Mouse (Mus musculus): ENCODE measurements around the gene Arid3b. TPM values are rescaled to one million over a fixed set of nuclear protein-coding genes. Genes with fewer than 3 reads are reported as not detected.

Gene Arid3b
- total RNA-seq, 1 experiment: 23.4 TPM

DNA sequence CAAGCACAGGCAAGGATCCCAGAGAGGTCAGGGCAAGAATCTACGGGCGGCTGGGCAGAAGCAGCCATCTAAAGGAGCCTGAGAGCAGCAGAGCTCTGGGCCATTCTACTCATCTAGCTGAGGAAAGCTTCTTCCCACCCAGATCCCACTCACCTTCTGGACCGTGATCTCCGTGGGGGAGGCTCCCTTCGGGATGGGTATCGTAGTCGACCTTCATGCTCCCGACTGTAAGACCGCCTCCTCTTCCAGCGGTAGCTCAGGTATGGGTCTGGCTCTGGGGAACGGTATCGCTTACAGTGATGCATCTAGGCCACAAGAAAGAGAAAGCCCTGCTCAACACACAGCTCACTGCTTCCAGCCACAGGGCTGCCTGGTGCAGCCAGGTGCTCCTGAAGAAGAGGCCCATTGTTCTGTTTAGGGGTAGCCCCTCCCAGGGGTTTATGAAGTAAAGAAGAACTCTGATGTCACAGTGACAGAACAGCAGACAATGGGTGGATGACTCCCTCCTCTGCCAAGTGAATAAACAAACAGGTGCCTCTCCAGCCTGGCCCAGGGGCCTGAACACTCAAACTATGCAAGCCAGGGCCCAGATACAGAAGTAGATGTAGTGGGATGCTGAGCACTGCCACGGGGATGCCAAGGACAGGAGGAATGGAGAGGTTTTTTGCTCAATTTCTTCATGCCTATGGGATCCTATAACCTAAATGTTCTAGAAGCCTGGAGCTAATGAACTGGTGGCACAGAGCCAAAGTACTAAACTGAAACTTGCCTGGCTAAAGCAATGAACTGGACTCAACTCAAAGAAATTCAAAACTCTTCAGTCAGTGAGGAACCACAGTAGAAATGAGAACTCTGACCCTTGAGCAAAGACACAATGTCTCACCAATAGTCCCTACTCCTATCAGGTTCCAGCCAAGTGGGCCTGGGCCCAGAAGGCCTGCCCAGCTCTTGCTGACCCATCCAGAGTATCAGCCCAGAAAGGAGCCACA lies 74.7 kb downstream of the Arid3b start:
- in situ Hi-C loops (cut with MboI; ENCODE audit: low sequenced_read_pairs in 2 of 2, unreplicated experiment in 2 of 2): no loop called here
- DNase-seq (ENCODE audit: low read depth, low spot score): no peak
- no peak overlapping the region for H3K4me3 ChIP-seq (ENCODE audit: insufficient read depth in 1 of 2, low read depth in 1 of 2, low read length in 2 of 2, poor library complexity in 1 of 2, severe bottlenecking in 1 of 2)
- H3K4me1 ChIP-seq (ENCODE audit: control insufficient read depth in 2 of 2, insufficient read depth in 2 of 2, low read length in 2 of 2, poor library complexity in 1 of 2): peaks cover 0 to 12% of the 10 kb centered on the region in 2 experiments; a peak in 3 of 4 replicates
- no peak overlapping the region for H3K27ac ChIP-seq (ENCODE audit: insufficient read depth, low read depth, low read length, poor library complexity, severe bottlenecking)
- no peaks in the 10 kb centered on the region for H3K9me3 ChIP-seq (ENCODE audit: control insufficient read depth, insufficient read depth, low read depth, low read length)
- TF ChIP-seq ZNF384 (IDR thresholded peaks at IDR 0.05; ENCODE audit: low read depth, low read length) (no peak), HCFC1 (IDR thresholded peaks at IDR 0.05; ENCODE audit: borderline replicate concordance, insufficient read depth, low read length) (no peak), ZC3H11A (IDR thresholded peaks at IDR 0.05; ENCODE audit: borderline replicate concordance, low read depth, low read length) (no peak), MAFK (IDR thresholded peaks at IDR 0.05; ENCODE audit: insufficient read depth, low read depth, low read length) (no peak), CHD2 (IDR thresholded peaks at IDR 0.05; ENCODE audit: low read depth, low read length) (no peak)
- H3K9ac ChIP-seq (ENCODE audit: insufficient read depth, low read depth, low read length, poor library complexity, severe bottlenecking): no peak overlapping the region
- H3K36me3 ChIP-seq (ENCODE audit: control insufficient read depth, insufficient read depth, low read length, poor library complexity, severe bottlenecking): peaks cover 29% of the 10 kb centered on the region

DNA sequence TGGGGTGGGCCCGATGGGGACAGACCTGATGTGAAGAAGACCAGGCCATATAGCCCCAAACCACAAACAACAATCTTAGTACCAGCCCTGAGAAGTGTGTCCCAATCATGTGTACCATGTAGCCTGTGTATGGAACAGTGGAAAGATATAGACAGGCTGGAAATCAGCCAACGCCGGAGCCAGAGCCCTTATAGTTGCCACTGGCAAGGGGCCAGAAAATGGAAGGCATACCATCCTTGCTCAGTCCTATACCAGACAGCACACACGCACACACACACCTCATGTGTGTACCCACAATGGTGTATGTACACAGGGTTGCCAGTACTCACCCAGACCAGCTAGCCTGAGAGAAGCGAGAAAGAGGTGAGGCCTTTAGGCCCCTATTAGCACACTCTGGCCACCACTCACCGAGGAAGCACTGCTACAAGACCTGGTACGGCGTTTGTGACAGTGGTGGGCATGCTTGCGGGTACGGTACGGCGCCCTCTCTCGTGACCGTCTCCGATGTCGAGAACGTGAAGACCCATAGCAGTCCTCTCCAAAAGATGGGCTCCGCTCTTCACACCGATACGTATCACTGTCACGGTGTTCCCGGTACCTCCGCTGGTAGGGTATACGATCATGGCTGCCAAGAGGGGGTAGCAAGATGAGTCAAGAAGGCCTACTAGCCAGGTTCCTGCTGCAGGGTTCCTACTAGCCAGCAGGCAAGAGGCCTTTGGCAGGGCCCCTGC lies 76.0 kb downstream of the Arid3b start:
- Histone ChIP-seq H3K36me3 (ENCODE audit: control insufficient read depth, insufficient read depth, low read length, poor library complexity, severe bottlenecking) (peaks cover 35% of the 10 kb centered on the region), H3K4me3 (ENCODE audit: insufficient read depth in 1 of 2, low read depth in 1 of 2, low read length in 2 of 2, poor library complexity in 1 of 2, severe bottlenecking in 1 of 2) (no peak overlapping the region), H3K9ac (ENCODE audit: insufficient read depth, low read depth, low read length, poor library complexity, severe bottlenecking) (no peak overlapping the region), H3K4me1 (ENCODE audit: control insufficient read depth in 2 of 2, insufficient read depth in 2 of 2, low read length in 2 of 2, poor library complexity in 1 of 2) (peaks cover 0 to 5% of the 10 kb centered on the region in 2 experiments; a peak in 3 of 4 replicates), H3K27ac (ENCODE audit: insufficient read depth, low read depth, low read length, poor library complexity, severe bottlenecking) (no peak overlapping the region), H3K9me3 (ENCODE audit: control insufficient read depth, insufficient read depth, low read depth, low read length) (no peaks in the 10 kb centered on the region)
- in situ Hi-C loops (cut with MboI; ENCODE audit: low sequenced_read_pairs in 2 of 2, unreplicated experiment in 2 of 2): no loop called here
- DNase-seq (ENCODE audit: low read depth, low spot score): no peak
- TF ChIP-seq HCFC1 (IDR thresholded peaks at IDR 0.05; ENCODE audit: borderline replicate concordance, insufficient read depth, low read length) (no peak), ZC3H11A (IDR thresholded peaks at IDR 0.05; ENCODE audit: borderline replicate concordance, low read depth, low read length) (no peak), MAFK (IDR thresholded peaks at IDR 0.05; ENCODE audit: insufficient read depth, low read depth, low read length) (no peak), CHD2 (IDR thresholded peaks at IDR 0.05; ENCODE audit: low read depth, low read length) (no peak), ZNF384 (IDR thresholded peaks at IDR 0.05; ENCODE audit: low read depth, low read length) (no peak)

DNA sequence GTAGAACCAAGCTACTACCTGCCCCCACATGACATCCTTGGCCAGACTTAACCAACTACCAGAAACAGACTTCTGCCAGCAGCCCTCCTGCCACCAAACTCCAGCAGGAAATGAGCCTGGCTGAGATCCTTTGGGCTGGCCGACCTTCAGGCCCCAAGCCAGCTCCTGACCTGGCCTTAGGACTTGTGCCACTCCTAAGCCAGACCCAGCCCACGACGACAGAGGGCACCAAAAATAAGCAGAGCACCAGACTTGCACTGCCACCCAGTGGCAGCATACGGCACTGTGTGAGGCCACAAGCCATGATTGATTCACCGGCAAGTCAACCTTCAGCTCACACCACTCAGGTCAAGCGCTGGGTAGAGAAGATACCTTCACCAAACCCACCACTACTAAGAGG lies 77.3 kb downstream of the Arid3b start:
- no peak overlapping the region for H3K27ac ChIP-seq (ENCODE audit: insufficient read depth, low read depth, low read length, poor library complexity, severe bottlenecking)

DNA sequence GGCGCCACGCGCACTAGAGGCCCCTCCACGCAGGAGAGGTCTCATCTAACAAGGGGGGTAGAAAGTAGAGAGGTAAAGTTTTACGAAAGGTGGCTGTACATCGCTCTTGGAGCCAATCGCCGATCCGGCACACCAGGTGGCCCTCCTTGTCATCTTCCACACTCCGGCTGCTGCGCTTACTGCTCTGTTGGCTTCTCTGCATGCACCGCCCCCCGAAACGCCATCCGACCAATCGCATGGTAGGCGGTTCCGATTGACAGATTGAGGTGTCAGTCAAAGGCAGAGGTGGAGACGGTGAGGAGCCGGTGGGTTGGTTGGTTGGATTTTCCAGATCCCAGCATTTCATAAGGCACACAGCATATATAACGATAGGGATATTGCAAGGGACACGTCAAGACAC lies 78.1 kb downstream of the Arid3b start:
- in situ Hi-C loops (cut with MboI; ENCODE audit: low sequenced_read_pairs in 2 of 2, unreplicated experiment in 2 of 2): no loop called here
- peak; percentile 69 for DNase-seq (ENCODE audit: low read depth, low spot score)
- peaks cover 0 to 5% of the 10 kb centered on the region in 2 experiments; a peak in 3 of 4 replicates for H3K4me1 ChIP-seq (ENCODE audit: control insufficient read depth in 2 of 2, insufficient read depth in 2 of 2, low read length in 2 of 2, poor library complexity in 1 of 2)
- H3K9me3 ChIP-seq (ENCODE audit: control insufficient read depth, insufficient read depth, low read depth, low read length): no peaks in the 10 kb centered on the region
- H3K36me3 ChIP-seq (ENCODE audit: control insufficient read depth, insufficient read depth, low read length, poor library complexity, severe bottlenecking): peaks cover 52% of the 10 kb centered on the region
- no peak overlapping the region for H3K27ac ChIP-seq (ENCODE audit: insufficient read depth, low read depth, low read length, poor library complexity, severe bottlenecking)
- peak; percentile 36; the same call in 1 of the 2 replicates for TF ChIP-seq HCFC1 (IDR thresholded peaks at IDR 0.05; ENCODE audit: borderline replicate concordance, insufficient read depth, low read length)
- TF ChIP-seq MAFK (IDR thresholded peaks at IDR 0.05; ENCODE audit: insufficient read depth, low read depth, low read length): no peak
- no peak for TF ChIP-seq ZNF384 (IDR thresholded peaks at IDR 0.05; ENCODE audit: low read depth, low read length)
- TF ChIP-seq ZC3H11A (IDR thresholded peaks at IDR 0.05; ENCODE audit: borderline replicate concordance, low read depth, low read length): no peak
- TF ChIP-seq CHD2 (IDR thresholded peaks at IDR 0.05; ENCODE audit: low read depth, low read length): peak; percentile 52; the same call in 1 of the 2 replicates
- H3K9ac ChIP-seq (ENCODE audit: insufficient read depth, low read depth, low read length, poor library complexity, severe bottlenecking): no peak overlapping the region
- H3K4me3 ChIP-seq (ENCODE audit: insufficient read depth in 1 of 2, low read depth in 1 of 2, low read length in 2 of 2, poor library complexity in 1 of 2, severe bottlenecking in 1 of 2): 0 out of 4 replicates have a peak overlapping the region, but pooled peaks of 1 of the 2 experiments have one; percentile 13

More for the DNA sequence above, 77.3 kb downstream of the Arid3b start:
- DNase-seq (ENCODE audit: low read depth, low spot score): peak; percentile 68
- H3K4me3 ChIP-seq (ENCODE audit: insufficient read depth in 1 of 2, low read depth in 1 of 2, low read length in 2 of 2, poor library complexity in 1 of 2, severe bottlenecking in 1 of 2): no peak overlapping the region
- in situ Hi-C loops (cut with MboI; ENCODE audit: low sequenced_read_pairs in 2 of 2, unreplicated experiment in 2 of 2): no loop called here
- H3K9ac ChIP-seq (ENCODE audit: insufficient read depth, low read depth, low read length, poor library complexity, severe bottlenecking): no peak overlapping the region
- peaks cover 0 to 5% of the 10 kb centered on the region in 2 experiments; a peak in 3 of 4 replicates for H3K4me1 ChIP-seq (ENCODE audit: control insufficient read depth in 2 of 2, insufficient read depth in 2 of 2, low read length in 2 of 2, poor library complexity in 1 of 2)
- peaks cover 46% of the 10 kb centered on the region for H3K36me3 ChIP-seq (ENCODE audit: control insufficient read depth, insufficient read depth, low read length, poor library complexity, severe bottlenecking)
- TF ChIP-seq ZNF384 (IDR thresholded peaks at IDR 0.05; ENCODE audit: low read depth, low read length) (no peak), CHD2 (IDR thresholded peaks at IDR 0.05; ENCODE audit: low read depth, low read length) (no peak), MAFK (IDR thresholded peaks at IDR 0.05; ENCODE audit: insufficient read depth, low read depth, low read length) (no peak), HCFC1 (IDR thresholded peaks at IDR 0.05; ENCODE audit: borderline replicate concordance, insufficient read depth, low read length) (no peak), ZC3H11A (IDR thresholded peaks at IDR 0.05; ENCODE audit: borderline replicate concordance, low read depth, low read length) (peak; percentile 52; the same call in 1 of the 2 replicates)
- no peaks in the 10 kb centered on the region for H3K9me3 ChIP-seq (ENCODE audit: control insufficient read depth, insufficient read depth, low read depth, low read length)
